Mouse (Mus musculus) CH12.LX (cell line): ENCODE measurements around the gene Elovl6.

ENCODE experiments used
- CTCF ChIP-seq, 2 experiments: IDR thresholded peaks in 1 of 2; conservative IDR thresholded peaks in 1 of 2; 2 replicates each; pipeline ENCODE4 v1.5.1; 2011 to 2012; ENCODE audit warnings: low read depth in 2 of 2, low read length in 2 of 2, improper control_type of control experiment in 1 of 2, inconsistent platforms in 1 of 2, mild to moderate bottlenecking in 1 of 2, moderate library complexity in 1 of 2
- MAX ChIP-seq: IDR thresholded peaks from 2 replicates; pipeline ENCODE4 v1.6.1; 2011; ENCODE audit warnings: low read length, improper control_type of control experiment
- MAZ ChIP-seq: IDR thresholded peaks from 2 replicates; pipeline ENCODE4 v1.6.1; 2012; ENCODE audit warnings: low read depth, mild to moderate bottlenecking, inconsistent platforms, low read length, improper control_type of control experiment, moderate library complexity
- SIN3A ChIP-seq: IDR thresholded peaks from 2 replicates; pipeline ENCODE4 v1.6.1; 2012; ENCODE audit warnings: low read length, improper control_type of control experiment, inconsistent platforms
- ZC3H11A ChIP-seq: IDR thresholded peaks from 2 replicates; pipeline ENCODE4 v1.6.1; 2012; ENCODE audit warnings: low read depth, mild to moderate bottlenecking, inconsistent platforms, low read length, improper control_type of control experiment
- ZMIZ1 ChIP-seq: IDR thresholded peaks from 2 replicates; pipeline ENCODE4 v1.6.1; 2012; ENCODE audit warnings: low read depth, mild to moderate bottlenecking, inconsistent platforms, low read length, improper control_type of control experiment
- ZNF384 ChIP-seq: IDR thresholded peaks from 2 replicates; pipeline ENCODE4 v1.6.1; 2012; ENCODE audit warnings: low read depth, low read length, improper control_type of control experiment, inconsistent platforms

DNA sequence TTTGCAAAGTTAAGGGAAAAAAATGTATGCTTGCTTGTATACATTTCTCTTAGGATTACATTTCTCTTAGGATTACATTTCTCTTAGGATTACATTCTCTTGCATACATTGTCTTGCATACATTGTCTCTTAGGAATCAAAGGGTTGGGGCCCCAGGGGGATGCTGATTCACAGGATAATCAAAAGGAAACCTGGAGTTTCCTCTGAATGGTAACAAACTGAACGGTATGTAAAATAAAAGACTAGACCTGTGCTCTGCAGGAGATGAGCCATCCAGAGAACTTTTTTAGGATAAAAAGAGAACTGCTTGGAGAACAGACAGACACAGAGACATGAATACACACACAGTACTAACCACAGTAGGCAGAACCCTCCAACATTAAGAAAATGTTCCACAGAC is 118.8 kb downstream of the Elovl6 start:
- TF ChIP-seq SIN3A (no peak), ZNF384 (no peak), MAZ (no peak), ZMIZ1 (no peak), ZC3H11A (no peak), CTCF (conservative IDR thresholded peaks at IDR 0.05 in 1 of 2, IDR thresholded peaks at IDR 0.05 in 1 of 2; ENCODE audit: low read depth in 2 of 2, low read length in 2 of 2) (no peak), MAX (no peak)
